Mouse (Mus musculus) B cell, adult 2 months (primary cell): Measurements from ENCODE around the gene Arl8b.
A peak's percentile ranks its signal among the peaks of the same experiment; 100 is the strongest.

Experiments
- DNase-seq, 2 experiments: peaks; one replicate each; pipeline ENCODE4 v3.0.0; 2022

Gene Arl8b

GRCm38 (mm10) chr6:108785551-108785950, 2.7 kb downstream of the Arl8b start:
- no peak for DNase-seq

GRCm38 (mm10) chr6:108791498-108791897, 8.6 kb downstream of the Arl8b start:
- DNase-seq, result no peak

GRCm38 (mm10) chr6:108795912-108796311, 13.0 kb downstream of the Arl8b start:
- DNase-seq, result no peak

- no peak for DNase-seq
Measured at GRCm38 (mm10) chr6:108796706-108797105, 13.8 kb downstream of the Arl8b start.

- no peak for DNase-seq
Measured at GRCm38 (mm10) chr6:108805194-108805593, 22.3 kb downstream of the Arl8b start.

GRCm38 (mm10) chr6:108805871-108806270, 23.0 kb downstream of the Arl8b start:
- DNase-seq, result no peak

GRCm38 (mm10) chr6:108807446-108807845, 24.5 kb downstream of the Arl8b start:
- DNase-seq, result peak; percentile 63 to 67

GRCm38 (mm10) chr6:108808786-108809185, 25.9 kb downstream of the Arl8b start:
- peak in 1 of 2 experiments; percentile 21 for DNase-seq

- no peak for DNase-seq
Measured at GRCm38 (mm10) chr6:108810237-108810636, 27.3 kb downstream of the Arl8b start.

GRCm38 (mm10) chr6:108812134-108812533, 29.2 kb downstream of the Arl8b start:
- DNase-seq, result no peak

GRCm38 (mm10) chr6:108817510-108817909, 34.6 kb downstream of the Arl8b start:
- DNase-seq, result no peak

- peak; percentile 57 to 63 for DNase-seq
Measured at GRCm38 (mm10) chr6:108824816-108825545, 42.1 kb downstream of the Arl8b start.

GRCm38 (mm10) chr6:108826070-108826469, 43.2 kb downstream of the Arl8b start:
- peak; percentile 27 to 46 for DNase-seq

- DNase-seq, result peak; percentile 51 to 58
Measured at GRCm38 (mm10) chr6:108827336-108827920, 44.5 kb downstream of the Arl8b start.

- peak; percentile 99 for DNase-seq
Measured at GRCm38 (mm10) chr6:108828234-108828868, 45.5 kb downstream of the Arl8b start, which contains the start of gene Edem1. Gene Edem1, plus strand, starts transcription at chr6:108828641.

- DNase-seq, result peak; percentile 56 to 61
Measured at GRCm38 (mm10) chr6:108828872-108829271, 46.0 kb downstream of the Arl8b start.

GRCm38 (mm10) chr6:108829386-108830370, 46.8 kb downstream of the Arl8b start:
- DNase-seq, result peak in 1 of 2 experiments; percentile 22

- no peak for DNase-seq
Measured at GRCm38 (mm10) chr6:108832170-108832569, 49.3 kb downstream of the Arl8b start.

GRCm38 (mm10) chr6:108832989-108833388, 50.1 kb downstream of the Arl8b start:
- DNase-seq, result no peak

- DNase-seq, result peak in 1 of 2 experiments; percentile 21
Measured at GRCm38 (mm10) chr6:108833963-108834697, 51.2 kb downstream of the Arl8b start.

- peak; percentile 51 for DNase-seq
Measured at GRCm38 (mm10) chr6:108835765-108836691, 53.1 kb downstream of the Arl8b start.
